Mouse (Mus musculus): ENCODE results near the gene Cenpn.

The Cenpn gene

DNA sequence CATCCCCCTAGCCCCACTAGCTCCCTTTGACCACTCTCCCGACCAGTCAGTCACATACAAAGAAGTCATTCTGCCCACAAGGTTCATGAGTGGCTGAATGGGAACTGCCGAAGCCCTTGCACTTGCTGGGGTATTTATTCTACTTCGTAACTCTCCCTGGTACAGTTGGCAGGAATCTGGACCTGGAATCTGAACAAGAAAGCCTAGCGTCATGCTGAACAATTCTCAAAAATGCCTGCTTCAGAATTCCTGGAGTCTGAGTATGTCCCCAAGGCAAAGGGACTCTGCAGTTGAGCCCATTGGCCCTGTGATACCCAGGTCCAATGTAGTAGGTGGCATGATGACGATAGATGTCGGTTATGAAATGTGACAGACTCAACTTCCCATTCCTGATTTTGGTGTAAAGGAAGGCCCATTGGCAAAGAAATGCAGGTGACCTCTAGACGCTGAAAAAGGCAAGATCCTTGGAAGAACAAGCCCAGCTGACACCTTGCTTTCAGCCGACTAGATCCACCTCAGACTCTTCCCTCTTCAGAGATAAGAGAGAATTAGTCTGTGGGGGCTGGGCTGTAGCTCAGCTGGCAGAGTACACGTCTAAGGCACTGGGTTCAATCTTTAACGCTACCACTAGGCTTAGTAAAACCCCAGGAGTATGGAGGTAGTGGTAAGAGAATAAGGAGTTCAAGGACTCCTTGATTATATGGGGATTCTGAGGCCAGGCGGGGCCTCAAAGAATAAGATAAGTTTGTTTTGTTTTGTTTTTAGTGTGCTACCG lies 20.9 kb downstream of the Cenpn start:
- DNase-seq (ENCODE audit: low spot score): no peak

DNA sequence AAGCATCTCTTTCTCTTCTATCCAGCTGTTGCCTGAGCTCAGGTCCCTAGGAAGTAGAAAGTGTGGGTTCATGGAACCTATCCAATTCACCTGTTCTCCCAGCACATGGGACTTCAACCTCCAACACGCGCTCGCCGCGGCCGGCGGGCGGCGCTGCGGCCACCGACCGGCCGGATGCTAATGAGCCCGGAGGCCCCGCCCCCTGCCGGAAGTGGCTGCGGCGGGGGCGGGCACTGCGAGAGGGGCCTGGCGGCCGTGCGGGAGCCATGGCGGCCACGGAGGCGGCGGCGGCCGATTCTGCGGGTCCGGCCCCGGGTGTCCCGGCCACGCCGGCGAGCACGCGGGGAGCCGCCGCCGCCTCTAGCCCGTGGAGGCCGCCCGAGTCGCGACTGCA lies 21.6 kb downstream of the Cenpn start, which contains the start of gene Atmin:
Gene Atmin (plus strand): TSS at position 233 of the 394 bp plus-strand sequence.
- DNase-seq (ENCODE audit: low spot score): peak; percentile 69

DNA sequence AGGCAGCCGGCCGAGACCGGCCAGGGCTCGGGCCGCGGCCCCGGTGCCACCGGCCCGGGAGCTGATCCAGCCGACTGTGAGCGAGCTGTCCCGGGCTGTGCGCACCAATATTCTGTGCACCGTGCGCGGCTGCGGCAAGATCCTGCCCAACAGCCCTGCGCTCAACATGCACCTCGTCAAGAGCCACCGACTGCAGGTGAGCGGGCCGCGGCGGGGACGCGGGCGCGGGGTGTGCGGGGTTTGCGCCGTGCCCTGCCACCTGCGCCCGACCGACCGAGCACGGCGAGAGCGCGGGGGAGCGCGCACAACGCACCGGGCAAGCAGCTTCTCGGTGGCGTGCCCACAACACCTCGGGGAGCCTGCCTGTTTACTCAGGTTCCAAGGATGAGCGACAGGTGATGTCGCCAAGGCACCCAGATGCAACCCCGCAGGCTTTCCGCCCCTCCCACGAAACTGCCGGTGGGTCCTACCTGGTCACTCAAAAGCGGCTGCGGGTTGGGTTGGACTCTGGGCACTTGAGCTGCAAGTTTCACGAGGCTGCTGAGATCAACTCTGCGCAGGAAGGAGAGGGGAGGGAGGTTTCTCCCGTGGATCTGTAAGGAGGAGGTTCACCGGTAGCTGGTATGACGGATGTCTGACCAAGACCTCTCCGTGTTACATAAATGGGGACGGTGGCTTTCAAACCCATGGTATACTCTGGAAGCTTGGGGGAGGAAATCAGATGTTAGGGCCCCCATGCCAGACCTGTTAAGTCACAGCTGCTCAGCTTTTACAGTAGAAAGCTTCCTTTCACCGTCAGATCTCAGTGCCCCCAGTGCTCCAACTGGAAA lies 22.2 kb downstream of the Cenpn start:
- DNase-seq (ENCODE audit: low spot score): peak; percentile 31

DNA sequence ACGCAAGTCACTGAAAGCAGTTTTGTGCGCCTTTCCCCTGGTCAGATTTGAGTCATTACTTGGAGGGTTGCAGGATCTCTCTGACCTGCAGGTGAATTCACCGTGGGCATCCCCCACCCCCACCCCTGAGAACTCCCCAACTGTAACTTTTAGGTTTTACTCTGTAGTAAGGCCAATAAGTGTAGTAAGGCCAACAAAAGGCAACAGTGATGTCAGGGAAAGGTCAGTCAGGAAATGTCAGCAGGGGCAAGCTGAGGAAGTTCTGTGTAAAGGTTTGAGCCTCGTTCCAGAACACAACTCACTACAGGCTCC lies 22.8 kb downstream of the Cenpn start:
- no peak for DNase-seq (ENCODE audit: low spot score)

DNA sequence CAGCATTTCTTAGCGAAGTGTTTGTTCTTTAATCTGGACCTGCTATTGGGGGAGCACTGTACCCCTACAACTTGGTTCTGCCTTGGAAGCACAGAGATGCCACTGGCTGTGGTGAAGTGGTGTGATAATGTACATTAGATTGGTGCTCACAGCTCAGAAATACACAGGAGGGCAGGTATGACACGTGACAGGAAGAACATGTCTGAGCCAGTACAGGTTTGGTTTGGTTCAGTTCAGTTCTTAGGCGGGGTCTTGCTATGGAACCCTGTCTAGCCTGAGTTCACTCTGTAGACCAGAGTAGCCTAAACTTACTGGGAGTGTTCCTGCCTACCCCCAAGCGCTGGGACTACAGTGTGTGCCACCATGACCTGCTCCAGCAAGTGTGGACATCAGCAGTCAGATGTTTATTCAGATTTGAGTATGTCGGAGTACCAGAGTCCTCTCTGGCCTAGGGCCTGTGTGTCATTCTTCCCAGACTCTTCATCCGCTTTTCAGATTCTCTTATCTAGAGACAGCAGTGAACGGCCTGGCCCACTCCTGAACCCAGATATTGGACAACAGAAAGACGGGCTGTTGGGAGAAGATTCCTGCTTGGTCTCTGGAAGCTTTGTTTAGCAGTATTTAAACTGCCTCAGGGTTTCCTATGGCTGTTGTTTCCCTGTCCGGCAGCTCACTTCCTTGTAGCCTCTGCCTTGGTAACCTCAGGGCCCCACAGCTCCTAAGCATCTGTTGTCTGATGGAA lies 23.8 kb downstream of the Cenpn start:
- DNase-seq (ENCODE audit: low spot score): no peak

DNA sequence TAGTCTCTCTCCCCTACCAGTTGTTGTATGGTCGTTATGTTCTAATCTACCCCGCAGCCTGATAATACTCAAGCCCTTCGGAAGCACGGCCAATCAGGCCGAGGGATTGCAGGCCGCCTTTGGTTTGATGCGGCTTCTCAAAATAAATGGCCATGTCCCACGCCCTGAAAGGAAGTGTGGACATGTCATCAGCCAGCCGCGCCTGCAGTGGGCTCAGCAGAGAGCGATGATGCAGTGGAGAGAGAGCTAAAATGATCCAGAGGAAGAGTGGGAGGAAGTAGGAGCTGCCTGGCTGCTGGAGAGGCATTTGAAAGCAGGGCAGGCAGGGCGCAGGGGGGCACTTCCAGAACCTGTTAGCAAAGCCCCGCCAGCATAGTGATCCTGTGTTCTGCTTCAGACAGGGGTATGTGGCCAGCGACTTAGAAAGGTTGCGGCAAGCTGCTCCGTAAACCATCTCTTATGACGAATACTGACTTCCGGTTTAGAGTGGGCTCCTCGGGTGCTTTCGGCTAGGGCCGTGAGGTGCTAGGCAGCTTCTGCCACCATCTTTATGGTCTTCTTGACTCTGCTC lies 24.8 kb downstream of the Cenpn start:
- DNase-seq (ENCODE audit: low spot score): peak; percentile 59

DNA sequence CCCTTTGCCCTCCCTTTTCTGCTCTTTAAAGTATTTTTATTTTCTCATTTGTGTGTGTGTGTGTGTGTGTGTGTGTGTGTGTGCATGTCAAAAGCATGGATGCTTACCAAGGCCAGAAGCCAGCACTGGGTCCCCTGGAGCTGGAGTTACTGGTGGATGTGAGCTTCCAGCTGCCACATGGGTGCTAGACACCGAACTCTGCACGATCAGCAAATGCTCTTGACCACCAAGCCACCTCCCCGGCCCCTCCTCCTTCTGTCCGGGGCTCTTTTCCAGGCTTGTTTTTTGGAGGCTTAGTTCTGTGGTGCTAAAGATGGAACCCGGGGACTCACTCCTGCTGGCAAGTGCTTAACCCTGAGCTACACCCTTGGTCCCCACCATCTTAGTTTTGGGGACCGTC lies 25.3 kb downstream of the Cenpn start:
- no peak for DNase-seq (ENCODE audit: low spot score)

DNA sequence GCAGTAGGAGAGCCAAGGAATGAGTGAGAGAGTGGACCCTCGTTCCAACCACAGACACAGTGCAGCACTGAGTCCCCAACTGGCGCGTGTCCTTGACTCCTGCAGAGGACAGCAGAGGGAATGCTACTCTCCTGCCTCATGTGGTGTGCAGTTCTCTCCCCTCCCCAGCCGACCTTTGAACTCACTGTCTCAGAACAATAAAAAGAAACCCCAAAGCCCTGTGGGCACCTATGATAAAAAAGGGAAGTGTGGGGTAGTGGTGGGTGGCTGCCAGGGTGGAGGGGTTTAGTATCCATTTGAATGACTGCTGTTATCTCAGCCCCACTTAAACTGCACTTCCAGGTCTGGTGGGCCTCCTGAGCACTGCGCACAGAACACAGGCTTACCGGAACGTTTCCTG lies 26.1 kb downstream of the Cenpn start:
- no peak for DNase-seq (ENCODE audit: low spot score)

DNA sequence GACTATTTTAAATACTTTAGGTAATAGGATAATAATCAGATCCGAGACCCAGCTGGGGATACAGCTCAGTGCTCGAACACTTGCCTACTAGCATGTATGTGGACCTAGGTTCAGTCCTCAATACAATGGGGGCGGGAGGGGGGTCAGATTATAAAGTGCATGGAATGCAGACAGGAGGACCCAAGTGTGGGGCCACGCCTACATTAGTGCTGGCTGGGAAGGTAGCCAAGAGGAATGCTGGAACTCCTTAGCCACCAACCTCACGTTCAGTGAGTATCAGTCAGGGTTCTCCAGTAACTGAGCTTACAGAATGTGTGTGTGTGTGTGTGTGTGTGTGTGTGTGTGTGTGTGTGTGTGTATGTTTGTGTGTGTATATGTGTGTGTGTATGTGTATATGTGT lies 29.8 kb downstream of the Cenpn start:
- no peak for DNase-seq (ENCODE audit: low spot score)

DNA sequence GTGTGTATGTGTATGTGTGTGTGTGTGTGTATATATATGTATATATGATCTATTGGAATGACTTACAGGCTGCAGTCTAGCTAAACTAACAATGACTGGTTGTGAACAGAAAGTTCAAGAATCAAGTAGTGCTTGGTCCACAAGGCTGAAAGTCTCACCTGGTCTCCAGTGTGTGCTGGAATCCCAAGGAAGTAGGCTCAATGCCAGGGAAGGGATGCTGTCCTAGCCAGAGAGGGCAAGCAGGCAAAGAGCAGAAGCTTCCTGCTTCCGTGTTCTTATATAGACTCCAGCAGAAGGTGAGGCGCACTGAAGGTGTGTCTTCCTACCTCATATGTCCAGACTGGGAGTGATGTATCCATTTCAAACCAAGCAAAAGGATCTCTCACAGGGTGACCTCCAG lies 30.2 kb downstream of the Cenpn start:
- DNase-seq (ENCODE audit: low spot score): no peak

DNA sequence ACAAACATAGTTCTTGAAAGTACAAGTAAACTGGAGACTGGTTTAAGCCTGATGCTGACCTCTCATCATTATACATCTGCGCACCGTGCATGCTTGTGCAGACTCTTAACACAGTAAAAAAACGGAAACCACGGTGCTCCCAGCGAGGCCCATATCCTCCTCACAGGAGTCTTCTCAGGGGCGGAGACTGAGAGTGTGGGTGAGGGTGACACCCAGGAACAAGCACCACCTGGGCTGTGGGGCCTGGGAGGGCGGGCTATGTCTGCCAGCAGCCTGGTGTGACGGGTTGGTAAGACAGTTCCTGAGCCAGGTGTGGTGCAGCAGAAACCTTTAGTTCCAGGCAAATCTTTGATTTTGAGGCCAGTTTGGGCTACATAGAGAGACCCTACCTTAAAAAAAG lies 30.9 kb downstream of the Cenpn start:
- peak; percentile 47 for DNase-seq (ENCODE audit: low spot score)

DNA sequence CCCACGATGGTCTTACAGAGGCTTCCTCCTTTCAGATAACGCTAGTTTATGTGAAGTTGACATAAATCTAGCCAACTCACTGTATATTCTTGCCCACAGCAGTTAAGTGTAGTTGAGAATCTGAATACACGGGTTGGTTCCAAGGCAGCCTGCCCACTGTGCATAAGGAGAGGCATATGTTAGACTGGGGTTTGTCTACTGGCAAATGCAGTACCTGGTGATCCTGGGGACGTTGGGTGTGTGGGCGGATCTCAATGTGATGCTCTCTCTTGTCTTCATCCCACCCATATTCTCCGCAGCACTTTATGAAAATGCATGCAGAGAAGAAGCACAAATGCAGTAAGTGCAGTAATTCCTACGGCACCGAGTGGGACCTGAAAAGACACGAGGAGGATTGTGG lies 32.9 kb downstream of the Cenpn start:
- DNase-seq (ENCODE audit: low spot score): no peak

DNA sequence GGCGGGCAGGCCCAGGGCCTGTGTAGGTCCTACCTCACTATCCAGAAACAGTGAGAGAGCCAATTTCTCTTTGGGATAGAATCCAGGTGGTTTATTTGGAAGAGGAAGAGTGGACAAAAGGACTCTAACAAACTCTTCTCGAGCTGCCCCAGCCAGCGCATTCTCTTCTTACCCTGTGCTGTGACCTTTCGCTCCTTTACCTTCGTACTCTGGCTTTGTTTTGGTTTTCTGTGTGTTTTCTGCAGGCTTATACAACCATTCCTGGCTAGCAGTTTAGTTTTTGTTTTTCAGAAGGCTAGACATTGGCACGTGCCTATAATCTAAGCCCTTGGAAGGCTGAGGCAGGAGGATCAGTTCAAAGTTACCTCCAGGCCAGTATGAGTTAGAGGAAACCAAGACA lies 48.0 kb downstream of the Cenpn start:
- DNase-seq (ENCODE audit: low spot score): no peak

DNA sequence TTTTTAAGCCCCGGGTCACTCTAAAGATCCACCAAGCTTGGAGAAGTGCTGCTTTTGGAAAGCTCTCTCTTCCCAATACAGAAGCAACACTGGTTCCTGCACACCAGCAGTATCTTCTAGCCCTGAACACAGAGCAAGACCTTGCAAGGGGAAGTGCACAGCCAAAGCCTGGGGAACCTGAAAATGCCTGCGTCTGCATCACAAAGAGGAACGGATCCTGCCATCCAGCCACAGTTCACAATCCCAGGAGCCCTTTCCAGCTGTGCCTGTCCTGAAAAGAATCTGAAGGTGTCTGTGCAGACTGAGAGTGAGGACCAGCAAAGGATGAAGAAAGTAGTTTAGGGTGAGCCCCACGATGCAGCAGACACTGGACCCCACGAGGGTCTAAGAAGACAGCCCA lies 53.5 kb downstream of the Cenpn start:
- no peak for DNase-seq (ENCODE audit: low spot score)

DNA sequence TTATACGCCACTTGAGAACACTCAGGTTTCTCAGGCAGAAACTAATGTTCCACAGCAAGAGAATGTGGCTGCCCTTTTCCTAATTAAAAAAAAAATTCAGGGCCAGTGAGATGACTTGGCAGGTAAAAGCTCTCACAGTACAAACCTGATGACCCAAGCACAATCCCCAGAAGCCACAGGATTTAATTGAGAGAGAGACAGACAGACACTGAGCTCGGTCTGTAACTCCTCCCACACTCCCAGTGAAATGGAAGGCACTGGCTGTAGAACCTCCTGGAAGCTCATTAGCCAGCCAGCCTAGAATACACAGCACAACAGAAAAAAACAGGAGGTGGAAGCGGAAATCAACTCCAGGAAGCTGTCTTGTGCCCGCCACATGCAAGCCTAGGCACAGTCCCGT lies 54.1 kb downstream of the Cenpn start:
- DNase-seq (ENCODE audit: low spot score): no peak

DNA sequence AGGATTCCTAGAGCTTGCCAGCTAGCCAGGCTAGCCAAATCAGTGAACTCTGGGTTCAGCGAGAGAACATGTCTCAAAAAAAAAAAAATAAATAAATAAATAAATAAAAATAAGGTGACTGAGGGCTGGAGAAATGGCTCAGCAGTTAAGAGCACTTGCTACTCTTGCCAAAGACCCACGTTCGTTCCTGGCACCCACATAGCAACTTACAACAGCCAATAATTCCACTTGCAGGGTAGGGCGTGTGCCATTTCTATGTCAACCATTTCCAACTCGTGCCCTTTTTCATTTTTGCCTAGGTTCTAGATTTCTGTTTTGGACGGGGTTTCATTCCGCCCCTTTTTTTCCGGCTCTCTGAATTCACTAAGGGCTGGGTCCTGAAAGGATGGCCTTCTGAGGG lies 56.5 kb downstream of the Cenpn start:
- no peak for DNase-seq (ENCODE audit: low spot score)

DNA sequence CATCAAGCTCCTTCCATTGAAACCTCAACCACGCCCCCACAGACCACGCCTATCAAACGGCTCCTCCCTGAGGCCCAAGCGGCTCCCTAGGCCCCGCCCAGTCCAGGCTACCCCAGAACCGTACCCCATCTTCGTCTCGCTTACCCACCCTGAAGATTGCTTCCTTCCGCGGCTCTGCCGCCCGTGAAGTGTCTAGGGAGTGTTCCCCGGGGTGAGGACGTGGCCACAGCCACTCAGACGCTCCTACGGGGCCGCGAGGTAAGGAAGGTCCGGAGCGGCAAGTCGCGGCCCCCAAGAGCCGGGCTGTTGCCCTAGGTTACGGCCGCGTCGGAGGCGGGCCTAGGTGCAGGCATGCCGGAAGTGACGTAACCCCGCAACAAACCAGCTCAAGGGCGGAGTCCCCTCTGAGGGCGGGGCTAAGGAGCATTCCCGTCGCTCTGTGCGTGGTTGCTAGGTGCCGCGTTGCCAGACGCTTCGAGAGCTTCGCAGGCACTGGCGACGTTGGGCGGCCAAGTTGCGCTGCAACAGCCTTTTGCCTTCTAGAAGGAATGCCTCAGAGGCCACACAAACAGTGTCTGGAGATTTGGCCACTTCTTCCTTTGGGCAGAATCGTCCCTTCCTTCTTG lies 57.2 kb downstream of the Cenpn start, which contains the start of gene 1700030J22Rik:
Gene 1700030J22Rik (minus strand): TSS at position 329 of the 626 bp plus-strand sequence.
- peak; percentile 98 for DNase-seq (ENCODE audit: low spot score)

DNA sequence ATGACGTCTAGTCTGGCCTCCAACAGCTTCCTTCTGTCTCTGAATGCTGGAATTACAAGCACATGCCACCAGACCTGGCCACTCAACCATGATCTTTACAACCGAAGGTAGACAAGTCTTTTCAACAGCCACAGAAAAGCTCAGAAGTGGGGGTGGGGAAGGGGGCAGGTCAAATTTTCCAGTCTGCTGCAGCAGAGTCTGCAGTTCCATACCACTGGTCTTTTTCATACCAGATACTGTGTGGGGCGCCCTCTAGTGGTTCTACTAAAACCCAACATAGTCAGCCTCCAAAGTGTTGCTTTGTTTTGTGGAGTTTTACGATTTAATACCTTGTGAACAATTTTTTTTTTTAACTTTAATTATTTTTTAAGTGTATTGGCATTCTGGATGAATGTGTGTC lies 58.6 kb downstream of the Cenpn start:
- peak; percentile 57 for DNase-seq (ENCODE audit: low spot score)

DNA sequence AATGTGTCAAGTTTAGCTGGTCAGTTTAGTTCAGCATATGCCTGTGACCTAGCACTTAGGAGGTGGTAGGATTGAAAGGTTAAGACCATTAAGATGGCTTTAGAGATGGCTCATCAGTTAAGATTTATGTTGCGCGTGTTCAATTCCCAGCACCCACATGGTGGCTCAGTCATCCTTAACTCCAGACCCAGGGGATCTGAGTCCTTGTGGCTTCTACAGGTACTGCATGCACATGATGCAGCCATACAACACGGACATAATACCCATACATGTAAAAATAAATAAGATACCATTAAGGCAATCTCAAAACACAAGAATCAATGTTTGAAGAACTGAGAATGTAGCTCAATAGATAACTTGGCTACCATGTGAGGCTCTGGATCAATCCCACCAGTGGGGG lies 68.3 kb downstream of the Cenpn start:
- DNase-seq (ENCODE audit: low spot score): no peak

Data from T-cell, adult 2 months (primary cell).